Mouse (Mus musculus) heart, adult 2 months (tissue): Measurements from ENCODE around the gene Cdadc1.

Experiments used
- EP300 ChIP-seq: fragments of 200-500 bp; IDR thresholded peaks from 2 replicates; pipeline ENCODE4 v1.6.1; 2011; ENCODE audit warnings: low read depth, low read length, control low read depth; ENCODE audit not compliant: insufficient read depth
- POLR2A ChIP-seq: fragments of 200-500 bp; IDR thresholded peaks from 2 replicates; pipeline ENCODE4 v1.6.1; 2011; ENCODE audit warnings: mild to moderate bottlenecking, low read depth, low read length, control low read depth; ENCODE audit not compliant: insufficient read depth

DNA sequence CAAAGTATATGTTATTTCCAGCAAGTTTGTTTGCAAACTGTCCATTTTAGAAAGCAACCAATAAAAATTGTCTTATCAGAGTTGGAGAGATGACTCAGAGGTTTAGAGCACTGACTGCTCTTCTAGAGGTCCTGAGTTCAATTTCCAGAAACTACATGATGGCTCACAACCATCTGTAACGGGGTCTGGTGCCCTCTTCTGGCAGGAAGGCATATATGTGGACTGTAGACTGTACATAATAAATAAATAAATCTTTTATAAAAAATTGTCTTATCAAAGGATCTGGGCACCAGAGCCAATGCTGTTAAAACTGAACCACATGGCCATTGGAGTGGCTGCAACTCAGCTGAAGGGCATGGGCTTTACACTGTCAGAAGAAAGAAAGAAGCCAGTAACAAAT is 7.1 kb downstream of the Cdadc1 start:
- TF ChIP-seq POLR2A (no peak), EP300 (no peak)
